Mouse (Mus musculus): ENCODE data around the gene Hk1.

Hk1 gene

GRCm38 (mm10) chr10:62319154-62319553 is 60.6 kb downstream of the Hk1 start:
- no peak for DNase-seq (ENCODE audit: low spot score)

- no peak for DNase-seq (ENCODE audit: low spot score)
Observed at GRCm38 (mm10) chr10:62316467-62316866, 63.2 kb downstream of the Hk1 start.

- DNase-seq (ENCODE audit: low spot score): no peak
Observed at GRCm38 (mm10) chr10:62313885-62314424, 65.8 kb downstream of the Hk1 start.

GRCm38 (mm10) chr10:62313140-62313539 is 66.6 kb downstream of the Hk1 start:
- DNase-seq (ENCODE audit: low spot score): no peak

GRCm38 (mm10) chr10:62311464-62311863 is 68.2 kb downstream of the Hk1 start:
- DNase-seq (ENCODE audit: low spot score): peak; percentile 60

GRCm38 (mm10) chr10:62310259-62311039 is 69.3 kb downstream of the Hk1 start:
- no peak for DNase-seq (ENCODE audit: low spot score)

- DNase-seq (ENCODE audit: low spot score): no peak
Observed at GRCm38 (mm10) chr10:62309593-62309992, 70.1 kb downstream of the Hk1 start.

GRCm38 (mm10) chr10:62308896-62309491 is 70.7 kb downstream of the Hk1 start:
- DNase-seq (ENCODE audit: low spot score): no peak

GRCm38 (mm10) chr10:62306483-62306882 is 73.2 kb downstream of the Hk1 start:
- no peak for DNase-seq (ENCODE audit: low spot score)

- no peak for DNase-seq (ENCODE audit: low spot score)
Observed at GRCm38 (mm10) chr10:62305090-62305489, 74.6 kb downstream of the Hk1 start.

GRCm38 (mm10) chr10:62300006-62300827 is 79.5 kb downstream of the Hk1 start:
- peak; percentile 30 for DNase-seq (ENCODE audit: low spot score)

GRCm38 (mm10) chr10:62296086-62296872 is 83.4 kb downstream of the Hk1 start:
- no peak for DNase-seq (ENCODE audit: low spot score)

- DNase-seq (ENCODE audit: low spot score): peak; percentile 62
Observed at GRCm38 (mm10) chr10:62294112-62294511, 85.6 kb downstream of the Hk1 start.

- DNase-seq (ENCODE audit: low spot score): no peak
Observed at GRCm38 (mm10) chr10:62287460-62288124, 92.1 kb downstream of the Hk1 start.

- DNase-seq (ENCODE audit: low spot score): no peak
Observed at GRCm38 (mm10) chr10:62283206-62283792, 96.4 kb downstream of the Hk1 start.

- no peak for DNase-seq (ENCODE audit: low spot score)
Observed at GRCm38 (mm10) chr10:62282782-62283181, 96.9 kb downstream of the Hk1 start.

- no peak for DNase-seq (ENCODE audit: low spot score)
Observed at GRCm38 (mm10) chr10:62279671-62280070, 100.0 kb downstream of the Hk1 start.

GRCm38 (mm10) chr10:62279066-62279465 is 100.6 kb downstream of the Hk1 start:
- DNase-seq (ENCODE audit: low spot score): no peak

GRCm38 (mm10) chr10:62277499-62278293 is 102.0 kb downstream of the Hk1 start:
- no peak for DNase-seq (ENCODE audit: low spot score)

GRCm38 (mm10) chr10:62275235-62275634 is 104.5 kb downstream of the Hk1 start:
- peak; percentile 86 for DNase-seq (ENCODE audit: low spot score)
